Mouse (Mus musculus): ENCODE results near the gene Fras1.

The Fras1 gene

GRCm38 (mm10) chr5:96405139-96405842, 31.5 kb downstream of the Fras1 start:
- no peak for DNase-seq (ENCODE audit: low spot score in 2 of 2)

DNA sequence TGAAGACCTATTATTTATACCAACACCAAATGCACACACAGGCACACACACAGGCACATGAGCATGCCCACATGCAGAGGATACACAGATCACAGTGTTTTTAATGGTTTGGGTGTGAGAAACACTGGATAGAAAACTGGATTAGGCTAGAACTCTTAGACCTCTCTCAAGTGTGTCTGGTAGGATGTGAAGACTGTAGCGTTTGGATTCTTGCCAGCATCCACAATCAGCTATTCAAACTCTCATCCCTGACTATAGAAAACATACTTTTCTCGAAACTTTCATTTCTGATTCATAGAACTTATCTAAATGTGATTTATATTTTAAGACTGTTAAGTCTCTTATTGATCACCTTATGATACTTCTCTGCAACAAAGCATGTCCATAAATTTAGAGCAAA, 34.5 kb downstream of the Fras1 start:
- DNase-seq (ENCODE audit: low spot score in 2 of 2), result no peak

- DNase-seq (ENCODE audit: low spot score in 2 of 2), result peak in 1 of 2 experiments; percentile 24
Observed at GRCm38 (mm10) chr5:96412754-96413394, 39.1 kb downstream of the Fras1 start.

DNA sequence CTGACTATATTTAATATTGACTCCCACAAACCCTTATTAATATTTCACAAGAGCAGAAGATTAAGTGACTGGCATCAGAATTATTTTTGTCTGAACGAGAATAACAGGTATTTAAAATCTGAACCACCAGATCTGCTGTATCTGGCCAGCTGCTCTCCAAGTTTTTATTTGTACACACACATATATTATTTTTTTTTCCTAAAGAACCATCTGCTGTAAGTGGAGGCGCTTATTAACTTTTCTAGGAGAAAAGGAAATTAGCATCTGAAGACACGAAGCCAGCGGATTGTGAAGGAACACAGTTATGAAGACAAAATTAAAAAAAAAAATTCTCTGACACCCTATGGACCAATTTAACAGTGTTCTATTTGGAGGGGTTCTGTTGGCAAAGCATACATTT, 43.4 kb downstream of the Fras1 start:
- no peak for DNase-seq (ENCODE audit: low spot score in 2 of 2)

DNA sequence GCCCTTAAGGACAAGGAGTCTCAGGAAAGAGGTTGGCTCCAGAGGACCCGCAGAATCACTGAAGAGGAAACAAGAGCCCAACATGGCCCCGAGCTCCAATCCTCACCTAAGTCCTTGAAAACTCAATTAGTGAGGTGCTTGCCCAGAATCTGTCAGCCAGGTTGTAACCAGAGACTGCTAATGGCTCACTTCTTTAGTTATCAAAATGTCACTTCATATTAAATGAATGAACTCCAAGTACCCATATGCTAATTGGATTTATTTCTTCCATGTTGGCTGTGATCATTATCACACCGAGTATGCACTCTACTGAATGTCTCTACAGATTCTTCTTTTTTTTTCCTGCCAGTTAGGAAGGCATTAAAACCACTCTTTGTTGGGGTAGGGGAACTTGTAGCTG, 47.8 kb downstream of the Fras1 start:
- no peak for DNase-seq (ENCODE audit: low spot score in 2 of 2)

- DNase-seq (ENCODE audit: low spot score in 2 of 2), result no peak
Observed at GRCm38 (mm10) chr5:96422716-96423115, 49.0 kb downstream of the Fras1 start.

DNA sequence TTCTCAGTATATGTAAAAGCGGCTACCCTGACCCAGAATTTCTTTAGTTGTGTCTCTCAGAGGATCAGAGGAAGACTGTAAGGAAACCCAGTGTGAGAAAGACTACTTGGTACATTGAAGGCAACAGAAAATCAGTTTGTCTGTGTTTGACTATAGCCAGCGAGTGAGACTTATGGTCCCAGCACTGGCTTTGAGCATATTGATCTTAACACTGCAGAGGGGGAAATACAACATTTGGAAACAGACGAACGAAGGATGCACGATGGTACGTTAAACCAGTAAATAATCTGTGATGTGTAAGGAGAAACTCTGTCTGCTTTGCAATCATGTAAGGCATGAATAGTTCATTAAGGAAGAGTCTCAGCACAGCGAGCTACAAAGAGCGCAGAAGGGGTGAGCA, 51.6 kb downstream of the Fras1 start:
- no peak for DNase-seq (ENCODE audit: low spot score in 2 of 2)

- no peak for DNase-seq (ENCODE audit: low spot score in 2 of 2)
Observed at GRCm38 (mm10) chr5:96429532-96430141, 55.9 kb downstream of the Fras1 start.

GRCm38 (mm10) chr5:96437870-96438269, 64.1 kb downstream of the Fras1 start:
- no peak for DNase-seq (ENCODE audit: low spot score in 2 of 2)

- no peak for DNase-seq (ENCODE audit: low spot score in 2 of 2)
Observed at GRCm38 (mm10) chr5:96439811-96440210, 66.1 kb downstream of the Fras1 start.

DNA sequence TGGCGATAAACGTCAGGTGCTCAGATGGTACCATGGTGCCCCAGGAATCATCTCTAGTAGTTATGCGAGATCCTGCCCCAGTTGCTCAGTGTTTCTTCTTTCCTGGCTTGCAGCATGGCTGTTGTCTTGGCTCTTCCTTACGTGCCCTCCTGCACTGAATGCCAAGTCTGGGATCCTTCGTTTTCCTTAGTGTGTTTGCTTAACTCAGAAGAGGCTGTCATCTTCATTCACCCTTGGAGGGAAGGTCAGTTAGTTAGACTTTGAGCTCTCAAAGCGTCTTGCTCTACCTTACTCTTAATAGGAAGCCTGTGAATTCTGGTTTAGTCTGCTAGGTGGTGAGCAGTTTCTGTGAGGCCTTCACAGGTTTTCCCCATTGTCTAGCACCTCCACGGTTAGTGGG, 73.7 kb downstream of the Fras1 start:
- DNase-seq (ENCODE audit: low spot score in 2 of 2), result no peak

GRCm38 (mm10) chr5:96452027-96452426, 78.3 kb downstream of the Fras1 start:
- DNase-seq (ENCODE audit: low spot score in 2 of 2), result no peak

- no peak for DNase-seq (ENCODE audit: low spot score in 2 of 2)
Observed at GRCm38 (mm10) chr5:96453386-96453785, 79.6 kb downstream of the Fras1 start.

DNA sequence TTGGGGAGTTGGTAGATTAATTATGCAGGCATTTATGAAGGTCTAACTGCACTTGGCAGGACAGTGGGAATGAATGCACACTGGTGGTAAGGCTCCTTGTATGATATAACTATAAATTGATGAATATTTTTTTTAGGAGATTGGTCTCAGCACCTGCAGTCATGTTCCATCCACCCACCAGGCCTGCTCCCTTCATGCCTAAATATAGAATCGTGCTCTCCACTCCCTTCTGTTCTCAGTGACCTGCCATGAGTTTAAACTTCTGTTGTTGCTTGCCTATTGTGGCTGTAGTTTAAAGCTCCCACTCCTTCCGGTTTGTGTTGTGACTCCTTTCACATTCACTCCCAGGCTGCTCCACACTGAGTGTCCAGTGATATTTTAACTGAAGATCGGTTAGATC, 80.7 kb downstream of the Fras1 start:
- no peak for DNase-seq (ENCODE audit: low spot score in 2 of 2)

- DNase-seq (ENCODE audit: low spot score in 2 of 2), result no peak
Observed at GRCm38 (mm10) chr5:96455241-96455640, 81.5 kb downstream of the Fras1 start.

- DNase-seq (ENCODE audit: low spot score in 2 of 2), result no peak
Observed at GRCm38 (mm10) chr5:96457436-96457958, 83.7 kb downstream of the Fras1 start.

- no peak for DNase-seq (ENCODE audit: low spot score in 2 of 2)
Observed at GRCm38 (mm10) chr5:96459605-96460004, 85.8 kb downstream of the Fras1 start.

DNA sequence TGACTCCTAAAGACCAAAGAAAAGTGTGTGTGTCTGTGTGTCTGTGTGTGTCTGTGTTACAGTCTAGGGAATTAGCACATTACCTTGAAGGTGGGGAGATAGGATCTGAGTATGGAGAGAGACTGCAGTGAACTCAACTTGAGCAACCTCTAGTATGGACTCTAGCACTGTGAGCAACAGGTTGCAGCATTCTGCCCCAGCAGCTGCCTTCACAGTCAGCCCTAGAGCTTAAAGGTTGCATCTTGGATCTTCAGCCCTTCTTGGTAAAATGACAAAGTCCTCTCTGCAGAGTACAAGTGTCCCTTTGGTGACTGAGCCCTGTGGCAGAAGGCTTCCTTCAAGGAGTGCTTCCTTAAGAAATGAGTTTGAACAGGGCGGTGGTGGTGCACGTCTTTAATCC, 88.4 kb downstream of the Fras1 start:
- no peak for DNase-seq (ENCODE audit: low spot score in 2 of 2)

DNA sequence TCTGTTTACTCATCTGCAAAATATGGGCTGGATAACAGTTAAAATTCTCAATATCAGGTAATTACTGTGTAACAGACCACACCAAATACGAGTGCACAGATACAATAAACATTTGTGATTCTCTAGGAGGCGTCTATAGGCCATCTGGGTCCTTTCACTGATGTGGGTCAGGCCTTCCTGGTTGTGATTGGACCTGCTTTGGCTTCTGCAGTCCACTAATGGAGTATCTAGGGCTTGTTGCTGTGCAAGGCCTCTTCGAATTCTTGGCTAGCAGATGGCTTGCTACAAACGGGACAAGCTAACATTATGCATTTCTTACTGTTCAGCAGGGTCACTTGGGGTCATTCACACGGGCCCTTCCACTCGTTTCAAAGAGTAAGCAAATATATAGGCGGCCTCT, 92.7 kb downstream of the Fras1 start:
- DNase-seq (ENCODE audit: low spot score in 2 of 2), result no peak

GRCm38 (mm10) chr5:96471995-96472394, 98.2 kb downstream of the Fras1 start:
- no peak for DNase-seq (ENCODE audit: low spot score in 2 of 2)

- DNase-seq (ENCODE audit: low spot score in 2 of 2), result no peak
Observed at GRCm38 (mm10) chr5:96475488-96475887, 101.7 kb downstream of the Fras1 start.

DNA sequence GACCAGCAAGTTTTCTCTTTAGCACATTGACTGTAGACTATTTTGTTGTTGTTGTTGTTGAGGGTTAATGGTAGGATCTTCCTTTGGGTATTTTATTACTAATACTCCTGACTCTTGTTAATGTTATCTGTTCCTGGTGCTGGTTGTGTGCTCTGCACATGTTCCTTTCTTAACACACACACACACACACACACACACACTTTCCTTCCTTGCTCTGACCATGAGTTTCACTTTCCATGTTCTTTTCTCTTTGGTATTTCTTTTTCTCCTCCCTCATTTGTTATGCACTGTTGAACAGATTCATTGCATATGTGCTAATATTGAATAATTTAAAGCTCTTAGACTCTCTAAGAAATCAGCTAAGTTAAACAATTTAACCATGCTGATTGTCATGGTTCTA, 105.2 kb downstream of the Fras1 start:
- DNase-seq (ENCODE audit: low spot score in 2 of 2), result no peak

DNA sequence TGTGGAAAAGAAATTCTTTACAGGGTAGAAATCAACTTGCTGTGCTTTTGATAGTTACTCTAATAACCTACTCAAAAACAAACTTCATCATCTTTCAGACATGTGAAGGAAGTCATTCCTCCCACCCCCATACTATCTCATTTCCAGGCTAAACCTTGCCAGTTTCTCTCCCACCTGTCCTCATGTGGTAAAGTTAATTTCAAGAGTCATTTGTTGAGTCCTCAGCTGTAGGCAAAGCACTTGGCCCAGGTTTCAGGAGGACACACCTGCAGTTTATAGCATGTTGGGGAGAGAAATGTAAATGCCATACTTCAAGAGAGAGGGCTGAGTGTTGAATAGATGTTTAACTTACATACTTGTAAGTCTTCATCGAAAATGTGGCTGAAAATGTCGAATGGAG, 107.4 kb downstream of the Fras1 start:
- no peak for DNase-seq (ENCODE audit: low spot score in 2 of 2)
